Mouse (Mus musculus) 3134 (cell line): ENCODE measurements at regions not wholly inside any gene's neighbourhood (a gene's known extent, or its start where the extent isn't known, plus 50 kb on each side); places are given as distances from the start of the nearest gene placed in this dataset.

ENCODE experiments used
- DNase-seq: peaks from one replicate; pipeline ENCODE4 v3.0.0-alpha.2; 2011; ENCODE audit warnings: low spot score; ENCODE audit not compliant: insufficient read length; ENCODE audit errors: extremely low read depth

GRCm38 (mm10) chr3:53969000-53969641, 105.5 kb upstream of the Ufm1 start:
- no peak for DNase-seq

GRCm38 (mm10) chr3:53965142-53965541, 101.5 kb upstream of the Ufm1 start:
- DNase-seq, result no peak

GRCm38 (mm10) chr3:53953801-53954200, 90.2 kb upstream of the Ufm1 start:
- DNase-seq, result no peak

- DNase-seq, result peak; percentile 9
These were observed 76.1 kb upstream of the Ufm1 start for GRCm38 (mm10) chr3:53939684-53940189.

GRCm38 (mm10) chr3:53931745-53932144, 68.1 kb upstream of the Ufm1 start:
- no peak for DNase-seq

- no peak for DNase-seq
These were observed 56.3 kb upstream of the Ufm1 start for GRCm38 (mm10) chr3:53919941-53920340.

- DNase-seq, result no peak
These were observed 55.9 kb upstream of the Ufm1 start for GRCm38 (mm10) chr3:53919541-53919940.

GRCm38 (mm10) chr3:53917960-53918359, 54.3 kb upstream of the Ufm1 start:
- DNase-seq, result no peak

GRCm38 (mm10) chr3:53913984-53914669, 50.5 kb upstream of the Ufm1 start:
- DNase-seq, result no peak
